Mouse (Mus musculus): ENCODE results near the gene Kbtbd2. TPM values are rescaled to one million over a fixed set of nuclear protein-coding genes. Genes with fewer than 3 reads are reported as not detected.

The Kbtbd2 gene
- total RNA-seq (2023), result 100 to 1,000 TPM in 1 of 2 experiments, 10 to 100 TPM in 1; 87.4 to 102 TPM

DNA sequence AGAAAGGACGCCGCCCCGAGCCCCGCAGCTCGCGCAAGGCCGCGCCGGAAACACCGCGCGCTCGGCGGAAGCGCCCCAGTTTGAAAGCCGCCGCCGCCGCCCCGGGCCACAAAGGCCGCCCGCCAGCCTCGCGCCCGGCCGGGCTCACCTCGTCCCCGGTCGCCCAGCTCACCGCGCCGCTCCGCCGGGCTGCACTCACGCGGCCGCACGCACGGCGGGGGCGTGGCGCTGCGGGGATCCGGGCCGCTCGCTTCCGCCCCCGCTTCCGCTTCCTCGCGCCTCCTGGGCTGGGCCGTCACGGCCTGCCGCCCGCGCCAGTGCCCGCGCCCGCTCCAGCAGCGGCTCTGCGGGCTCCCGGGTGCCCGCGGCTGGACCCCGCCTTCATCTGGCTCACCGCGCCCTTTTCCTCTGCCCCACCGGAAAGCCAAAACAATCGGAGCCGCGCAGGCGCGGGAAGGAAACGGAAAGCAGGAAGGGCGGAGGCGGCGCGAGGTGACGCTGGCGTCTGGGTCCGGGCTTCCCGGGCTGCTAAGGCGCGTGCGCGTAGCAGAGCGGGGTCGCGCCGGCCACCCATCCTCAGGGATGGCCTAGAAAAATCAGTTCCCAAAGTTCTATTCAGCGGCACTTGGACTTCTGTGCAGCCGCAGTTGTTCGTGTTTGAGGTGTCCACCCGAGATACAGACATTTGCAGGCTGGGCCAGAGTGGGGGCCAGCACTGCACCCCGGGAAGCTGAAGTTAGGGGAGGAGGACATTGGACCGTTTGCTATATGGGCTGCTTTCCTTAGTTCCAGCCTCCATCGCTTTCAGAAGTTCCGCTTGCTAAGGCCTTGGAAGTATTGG, at the start of gene Kbtbd2:
Kbtbd2 (minus strand) TSS at position 503 of the 841 bp plus-strand sequence.

DNA sequence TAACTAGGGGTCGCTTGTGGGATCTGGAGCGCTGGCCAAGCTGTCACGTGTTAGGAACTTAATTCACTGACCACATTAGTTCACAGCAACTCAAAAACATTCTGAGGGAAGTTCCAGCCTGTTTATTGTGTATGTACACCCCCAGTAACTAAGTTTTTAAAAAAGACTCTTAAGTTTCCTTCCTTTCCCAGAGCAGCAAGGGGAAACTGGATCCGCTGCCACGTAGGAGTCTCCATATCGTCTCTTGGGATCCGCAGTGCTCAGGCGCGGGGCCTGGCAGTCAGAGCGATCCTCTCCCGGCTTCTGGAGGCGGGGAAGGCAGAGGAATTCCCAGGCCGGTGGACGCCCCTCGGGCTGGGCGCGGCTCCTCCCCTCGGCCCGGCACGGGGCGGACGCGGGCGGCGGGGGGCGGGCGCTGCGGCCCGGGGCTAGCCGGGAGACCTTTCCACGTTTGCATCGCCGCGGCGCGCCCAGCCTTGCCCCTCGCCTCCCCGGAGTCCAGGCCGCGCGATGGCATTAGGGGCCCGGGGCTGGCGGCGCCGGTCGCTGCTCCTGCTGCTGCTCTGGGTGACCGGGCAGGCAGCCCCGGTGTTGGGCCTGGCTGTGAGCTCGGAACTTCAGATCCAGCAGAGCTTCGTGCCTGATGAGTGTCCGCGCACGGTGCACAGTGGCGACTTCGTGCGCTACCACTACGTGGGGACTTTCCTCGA, 34.2 kb upstream of the Kbtbd2 start, which contains the start of gene Fkbp9:
Fkbp9 (plus strand) TSS at position 363 of the 710 bp plus-strand sequence.

Other genes with a start within 250 kb of the Kbtbd2 start
- under 1 TPM; 0.33 to 0.44 TPM for gene Pde1c, start 228.7 kb downstream of the Kbtbd2 start, total RNA-seq (2023)
- gene Lsm5, start 93.1 kb downstream of the Kbtbd2 start, total RNA-seq (2023), result 10 to 100 TPM; 33.7 to 35.0 TPM
- gene Avl9, start 82.9 kb downstream of the Kbtbd2 start, total RNA-seq (2023), result 100 to 1,000 TPM; 112 to 115 TPM
- gene Fkbp9, start 34.2 kb upstream of the Kbtbd2 start, total RNA-seq (2023), result under 1 TPM; 0.24 to 0.29 TPM
- 10 to 100 TPM; 50.5 to 54.6 TPM for gene Nt5c3, start 126.1 kb upstream of the Kbtbd2 start, total RNA-seq (2023)
- gene Vmn1r4, start 126.2 kb upstream of the Kbtbd2 start, total RNA-seq (2023), result not detected
- gene Vmn1r5, start 172.5 kb upstream of the Kbtbd2 start, total RNA-seq (2023), result not detected
- not detected for gene Vmn1r6, start 199.4 kb upstream of the Kbtbd2 start, total RNA-seq (2023)
- gene Vmn1r7, start 227.5 kb upstream of the Kbtbd2 start, total RNA-seq (2023), result not detected
- gene Vmn1r8, start 234.5 kb upstream of the Kbtbd2 start, total RNA-seq (2023), result not detected